Mouse (Mus musculus): ENCODE measurements around the gene Ear1. TPM values are rescaled to one million over a fixed set of nuclear protein-coding genes. Genes with fewer than 3 reads are reported as not detected.
"Not testable (repeated sequence)": the region's sequence is repeated elsewhere in the genome, so short reads cannot be mapped to it uniquely, and the experiment has no call there.

Ear1 gene
- polyA plus RNA-seq, 1 experiment from 2014 or later, result not detected

- not testable (repeated sequence) for ATAC-seq (ENCODE audit: low FRiP score, low read depth); H3K4me1 ChIP-seq; H3K4me3 ChIP-seq; H3K27me3 ChIP-seq (replicated peaks); H3K9me3 ChIP-seq; H3K27ac ChIP-seq; H3K4me2 ChIP-seq (replicated peaks); H3K36me3 ChIP-seq; H3K9ac ChIP-seq
- 92% methylated on average over 3 of the region's 3 CpGs for WGBS
Measured at GRCm38 (mm10) chr14:43784645-43785044, 90.7 kb downstream of the Ear1 start, which contains the start of gene Gm8180. Gm8180 (minus strand) TSS chr14:43784745.

Other genes starting within 250 kb of the Ear1 start
- gene Gm8165, start 198.3 kb downstream of the Ear1 start, polyA plus RNA-seq (2016; fragmentation: Nextera tagmentation; extraction: Ambion mirVana), result not detected in 2 replicates
- 1.2 and 1.3 TPM in 2 replicates for gene Gm7324, start 177.7 kb downstream of the Ear1 start, polyA plus RNA-seq (2016; fragmentation: Nextera tagmentation; extraction: Ambion mirVana)
- not detected in 2 replicates for gene Gm16506, start 148.0 kb downstream of the Ear1 start, polyA plus RNA-seq (2016; fragmentation: Nextera tagmentation; extraction: Ambion mirVana)
- not detected in 2 replicates for gene Gm6526, start 127.7 kb downstream of the Ear1 start, polyA plus RNA-seq (2016; fragmentation: Nextera tagmentation; extraction: Ambion mirVana)
- not detected in 2 replicates for gene Gm8180, start 90.8 kb downstream of the Ear1 start, polyA plus RNA-seq (2016; fragmentation: Nextera tagmentation; extraction: Ambion mirVana)
- gene Ear10, start 48.0 kb upstream of the Ear1 start, polyA plus RNA-seq (2016; fragmentation: Nextera tagmentation; extraction: Ambion mirVana), result not detected in 2 replicates
- gene Gm8113, start 49.9 kb upstream of the Ear1 start, polyA plus RNA-seq (2016; fragmentation: Nextera tagmentation; extraction: Ambion mirVana), result 6.9 and 7.1 TPM in 2 replicates
- not detected in 2 replicates for gene Ang5, start 81.6 kb upstream of the Ear1 start, polyA plus RNA-seq (2016; fragmentation: Nextera tagmentation; extraction: Ambion mirVana)
- gene Ang6, start 126.8 kb upstream of the Ear1 start, polyA plus RNA-seq (2016; fragmentation: Nextera tagmentation; extraction: Ambion mirVana), result not detected in 2 replicates
- gene Ear2, start 227.1 kb upstream of the Ear1 start, polyA plus RNA-seq (2016; fragmentation: Nextera tagmentation; extraction: Ambion mirVana), result 0.28 and 0.29 TPM in 2 replicates
- not detected in 2 replicates for gene Gm3327, start 248.3 kb upstream of the Ear1 start, polyA plus RNA-seq (2016; fragmentation: Nextera tagmentation; extraction: Ambion mirVana)